Comparison of ENCODE assay signal across 14 mouse cellular contexts in the genomic region with DNA sequence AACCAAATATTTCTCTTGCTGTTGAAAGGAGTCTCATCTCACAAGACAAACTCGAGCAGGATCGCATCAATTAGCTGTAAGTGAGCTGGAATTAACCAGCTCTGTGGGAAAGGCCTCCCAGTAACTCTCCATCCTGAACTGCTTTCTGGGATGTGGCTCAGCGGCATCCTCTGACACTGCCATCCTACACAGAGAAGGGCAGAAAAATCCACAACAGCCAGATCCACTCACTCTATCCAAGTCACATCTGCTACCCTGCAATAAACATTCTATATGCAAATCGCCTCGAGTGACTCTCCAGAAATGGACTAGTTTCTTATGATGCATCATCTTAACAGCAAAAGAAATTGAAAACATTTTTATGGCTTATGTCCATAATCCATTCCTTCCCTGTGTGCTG.
A peak's percentile ranks its signal among the peaks of the same experiment; 100 is the strongest.
DNase-seq lines count a peak whose midpoint lies in the region; ATAC-seq and TF ChIP-seq lines count a peak whose summit lies in the region.
"Had no signal": no experiment of that assay in that cellular context is flagged by ENCODE, and none has a peak within 500 bp of the region (broad histone marks: within the 10 kb centered on the region; RNA-seq: fewer than 3 reads in every experiment).

No protein-coding gene starts in this region.

- ATAC-seq in embryonic facial prominence, embryonic 14.5 days (ENCODE audit: low read depth), result peak; percentile 53; the same call in 1 of the 2 replicates
- peak; percentile 56 for ATAC-seq in forebrain, embryonic 14.5 days
- peak; percentile 34; the same call in 1 of the 2 replicates for ATAC-seq in midbrain, embryonic 11.5 days (ENCODE audit: low FRiP score)
- ATAC-seq in monocyte, adult 5-6 weeks (replicated peaks; ENCODE audit: insufficient number of reproducible peaks, low FRiP score, low TSS enrichment, poor library complexity, severe bottlenecking), result no peak
- no peak for ATAC-seq in cerebellum, adult (ENCODE audit: insufficient number of reproducible peaks, low FRiP score, low TSS enrichment)
- ATAC-seq: liver, embryonic 12.5 days; lung, postnatal 0 days had no signal

- no peak overlapping the region for H3K4me2 ChIP-seq in embryonic facial prominence, embryonic 14.5 days (ENCODE audit: low read depth, low read length)
- no peak overlapping the region for H3K4me2 ChIP-seq in forebrain, embryonic 14.5 days (ENCODE audit: low read length)
- H3K4me2 ChIP-seq in midbrain, embryonic 11.5 days, result no peak overlapping the region
- H3K4me2 ChIP-seq: liver, embryonic 12.5 days had no signal

- H3K36me3 ChIP-seq in embryonic facial prominence, embryonic 14.5 days (ENCODE audit: control insufficient read depth, insufficient read depth, low read length), result no peaks in the 10 kb centered on the region
- no peaks in the 10 kb centered on the region for H3K36me3 ChIP-seq in forebrain, embryonic 14.5 days (ENCODE audit: control insufficient read depth, insufficient read depth, low read length)
- H3K36me3 ChIP-seq in midbrain, embryonic 11.5 days (ENCODE audit: control insufficient read depth, insufficient read depth, low read length), result no peaks in the 10 kb centered on the region
- H3K36me3 ChIP-seq: heart, embryonic 10.5 days; liver, embryonic 12.5 days had no signal

- no peak overlapping the region for H3K9ac ChIP-seq in embryonic facial prominence, embryonic 14.5 days (ENCODE audit: low read depth, low read length)
- H3K9ac ChIP-seq in forebrain, embryonic 14.5 days (ENCODE audit: low read length), result no peak overlapping the region
- no peak overlapping the region for H3K9ac ChIP-seq in midbrain, embryonic 11.5 days (ENCODE audit: low read length)
- H3K9ac ChIP-seq: liver, embryonic 12.5 days had no signal

- H3K27me3 ChIP-seq in embryonic facial prominence, embryonic 14.5 days (replicated peaks; ENCODE audit: control insufficient read depth, insufficient read depth, low read length), result no peaks in the 10 kb centered on the region
- H3K27me3 ChIP-seq in forebrain, embryonic 14.5 days (replicated peaks; ENCODE audit: control insufficient read depth, insufficient read depth, low read length), result no peaks in the 10 kb centered on the region
- no peaks in the 10 kb centered on the region; the same call in 1 of the 2 replicates for H3K27me3 ChIP-seq in midbrain, embryonic 11.5 days (ENCODE audit: control insufficient read depth, insufficient read depth, low read length)
- H3K27me3 ChIP-seq: liver, embryonic 12.5 days had no signal

- H3K4me1 ChIP-seq in embryonic facial prominence, embryonic 14.5 days (ENCODE audit: control insufficient read depth, insufficient read depth, low read length), result peaks cover 10% of the 10 kb centered on the region
- peaks cover 6% of the 10 kb centered on the region; the same call in 1 of the 2 replicates for H3K4me1 ChIP-seq in forebrain, embryonic 14.5 days (ENCODE audit: control insufficient read depth, insufficient read depth, low read length)
- peaks cover 14% of the 10 kb centered on the region for H3K4me1 ChIP-seq in midbrain, embryonic 11.5 days (ENCODE audit: control insufficient read depth, insufficient read depth, low read length)

- H3K27ac ChIP-seq in layer of hippocampus, adult 2 months, result peak overlapping the region; percentile 52
- H3K27ac ChIP-seq in embryonic facial prominence, embryonic 14.5 days (replicated peaks; ENCODE audit: low read depth, low read length), result 0 out of 2 replicates have a peak overlapping the region, but pooled peaks have one; percentile 19
- no peak overlapping the region for H3K27ac ChIP-seq in forebrain, embryonic 14.5 days (ENCODE audit: low read depth, low read length)
- no peak overlapping the region for H3K27ac ChIP-seq in midbrain, embryonic 11.5 days (ENCODE audit: low read depth, low read length)
- H3K27ac ChIP-seq: gastrocnemius, adult 2 months; heart, embryonic 10.5 days; liver, embryonic 12.5 days had no signal

- 34% methylated on average over 5 of the region's 5 CpGs for WGBS in embryonic facial prominence, embryonic 14.5 days
- WGBS in forebrain, embryonic 14.5 days, result 30% methylated on average over 5 of the region's 5 CpGs
- WGBS in midbrain, embryonic 11.5 days, result 26% methylated on average over 5 of the region's 5 CpGs

- no peak for DNase-seq in layer of hippocampus, adult 2 months (ENCODE audit: low spot score in 2 of 2)
- DNase-seq in layer of hippocampus, adult 8-10 months (ENCODE audit: low spot score in 2 of 2), result no peak
- DNase-seq in embryonic facial prominence, embryonic 14.5 days (ENCODE audit: low spot score), result peak; percentile 70
- DNase-seq in forebrain, embryonic 14.5 days (ENCODE audit: low spot score), result peak; percentile 6
- no peak for DNase-seq in midbrain, embryonic 11.5 days (ENCODE audit: low spot score, missing footprints)
- no peak for DNase-seq in MN1 (ENCODE audit: low spot score)
- DNase-seq: cerebellum, adult 9-11 months; gastrocnemius, adult 2 months; layer of hippocampus, postnatal 36 days had no signal

- H3K9me3 ChIP-seq in embryonic facial prominence, embryonic 14.5 days (ENCODE audit: control insufficient read depth, low read length), result no peaks in the 10 kb centered on the region
- no peaks in the 10 kb centered on the region for H3K9me3 ChIP-seq in forebrain, embryonic 14.5 days (replicated peaks; ENCODE audit: control insufficient read depth, low read length)
- H3K9me3 ChIP-seq in midbrain, embryonic 11.5 days (ENCODE audit: control insufficient read depth, low read length), result no peaks in the 10 kb centered on the region
- H3K9me3 ChIP-seq: heart, embryonic 10.5 days; liver, embryonic 12.5 days had no signal

- H3K4me3 ChIP-seq in layer of hippocampus, adult 2 months, result no peak overlapping the region
- H3K4me3 ChIP-seq in embryonic facial prominence, embryonic 14.5 days (ENCODE audit: low read depth, low read length), result no peak overlapping the region
- no peak overlapping the region for H3K4me3 ChIP-seq in forebrain, embryonic 14.5 days (ENCODE audit: low read depth, low read length)
- no peak overlapping the region for H3K4me3 ChIP-seq in midbrain, embryonic 11.5 days (ENCODE audit: low read depth, low read length)
- H3K4me3 ChIP-seq: gastrocnemius, adult 2 months; heart, embryonic 10.5 days; liver, embryonic 12.5 days had no signal

- no peak for TF ChIP-seq CTCF in layer of hippocampus, adult 2 months (conservative IDR thresholded peaks at IDR 0.05)

Comparison
In these comparisons a context has a peak if more than half of its experiments do, and no peak if none do; other contexts are left out.
1. DNase-seq: peak in embryonic facial prominence, embryonic 14.5 days (single experiment) and forebrain, embryonic 14.5 days (single experiment); none in layer of hippocampus, adult 2 months (0 of 2), layer of hippocampus, adult 8-10 months (0 of 2), midbrain, embryonic 11.5 days (single experiment) and MN1 (single experiment).
2. H3K27ac ChIP-seq: peak in layer of hippocampus, adult 2 months (single experiment) and embryonic facial prominence, embryonic 14.5 days (single experiment); none in forebrain, embryonic 14.5 days (single experiment) and midbrain, embryonic 11.5 days (single experiment).
3. ATAC-seq: peak in embryonic facial prominence, embryonic 14.5 days (single experiment), forebrain, embryonic 14.5 days (single experiment) and midbrain, embryonic 11.5 days (single experiment); none in monocyte, adult 5-6 weeks (single experiment) and cerebellum, adult (single experiment).